Mouse (Mus musculus) left cerebral cortex, adult 2 months (tissue): ENCODE results near the gene Trp73. TPM values are rescaled to one million over a fixed set of nuclear protein-coding genes. Genes with fewer than 3 reads are reported as not detected.
A peak's percentile ranks its signal among the peaks of the same experiment; 100 is the strongest.

ENCODE experiments used
- DNase-seq, 2 experiments: peaks; one replicate each; pipeline ENCODE4 v3.0.0; 2021 to 2022; ENCODE audit warnings: low spot score in 2 of 2, mixed read lengths in 1 of 2; ENCODE audit errors: extremely low spot score in 1 of 2
- H3K27ac ChIP-seq: fragments of 200-600 bp; 2 replicates; pipeline ENCODE4 v1.8.1; 2022
- H3K4me3 ChIP-seq: fragments of 200-600 bp; 2 replicates; pipeline ENCODE4 v1.8.1; 2022
- CTCF ChIP-seq: fragments of 200-600 bp; IDR thresholded peaks from 2 replicates; pipeline ENCODE4 v1.8.1; 2022; ENCODE audit warnings: antibody characterized with exemption, mild to moderate bottlenecking, moderate library complexity
- intact Hi-C: fragments of 180-260 bp; cut with DNase I; formaldehyde crosslinking; loops from one replicate; pipeline ENCODE4 v1.15.1; 2025
- total RNA-seq, 2 experiments: library from RNA; stranded (reverse); gene quantifications; 2 replicates each; pipeline ENCODE4 v1.2.3; 2021

The Trp73 gene
- total RNA-seq, 2 experiments from 2014 or later: 0.41 to 1.1 TPM

DNA sequence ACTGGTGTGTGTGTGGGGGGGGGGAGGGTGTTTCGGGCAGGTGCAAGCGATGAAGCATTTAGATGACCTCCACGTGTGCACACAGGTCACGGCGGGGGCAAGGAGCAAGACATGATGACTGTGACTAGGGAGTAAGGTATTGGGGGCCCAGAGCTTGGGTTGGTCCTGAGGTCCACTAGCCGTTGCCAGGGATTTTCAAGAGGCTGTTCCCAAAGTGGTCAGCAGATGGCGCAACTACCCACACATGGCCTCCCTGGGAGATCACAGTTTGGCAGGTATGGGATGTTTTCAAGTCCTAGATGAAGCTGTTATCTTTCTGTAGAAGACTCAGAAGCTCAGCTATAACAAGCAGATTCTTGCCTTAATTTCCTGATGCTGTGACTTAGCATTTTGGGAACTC is 23.3 kb upstream of the Trp73 start:
- intact Hi-C loops: loop anchor here (1.0 to 10.0 kb wide), 3 partner anchors 44 to 664 kb away; no protein-coding TSS in a partner anchor
- Histone ChIP-seq H3K4me3 (no peak overlapping the region), H3K27ac (no peak overlapping the region)
- TF ChIP-seq CTCF: peak; percentile 82
- peak; percentile 64 to 78 for DNase-seq

DNA sequence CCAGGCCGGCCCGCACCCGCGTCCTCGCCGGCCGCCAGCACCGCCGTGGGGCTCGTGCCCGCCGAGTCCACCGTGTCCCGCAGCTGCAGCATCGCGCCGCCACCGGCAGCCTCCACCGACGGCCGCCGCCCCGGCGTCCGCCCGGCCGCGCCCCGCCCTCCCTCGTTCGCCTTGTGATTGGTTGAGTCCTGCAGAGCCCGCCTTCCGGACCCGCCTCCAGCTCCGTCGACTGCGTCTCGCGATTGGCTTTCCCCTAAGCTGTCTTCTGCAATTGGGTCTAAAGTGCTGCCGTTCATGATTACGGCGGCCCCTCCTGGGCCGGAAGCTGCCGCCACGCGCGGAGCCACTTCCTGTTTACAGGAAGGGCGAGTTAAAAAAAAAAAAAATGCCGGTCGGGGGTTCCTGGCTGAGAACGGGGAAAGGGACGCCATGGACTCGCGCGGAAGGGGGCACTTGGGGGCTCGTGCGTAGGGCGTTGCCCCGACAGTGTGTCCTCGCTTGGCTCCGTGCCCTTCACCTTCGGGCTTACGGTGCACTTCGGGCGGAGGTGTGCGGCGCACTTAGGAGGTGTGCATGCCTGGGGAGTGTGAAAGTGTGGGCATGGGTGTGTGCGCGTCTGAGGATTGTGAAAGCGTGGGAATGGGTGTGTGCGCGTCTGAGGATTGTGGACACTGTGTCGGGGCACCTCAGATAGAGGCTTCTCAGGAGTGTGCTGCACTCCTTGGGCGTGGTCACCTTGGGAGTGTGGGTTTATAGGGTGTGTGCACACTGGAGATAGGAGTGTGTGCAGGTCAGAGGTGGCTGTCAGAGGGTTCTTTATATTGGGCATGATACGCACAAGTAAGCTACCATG is 20.8 kb upstream of the Trp73 start, which contains the start of gene Tprgl:
Gene Tprgl, minus strand, starts transcription at position 129 of the 853 bp plus-strand sequence.
- intact Hi-C loops: loop anchor here (2.0 to 10.0 kb wide), 3 partner anchors 96 to 667 kb away; no protein-coding TSS in a partner anchor
- no peak for TF ChIP-seq CTCF
- DNase-seq: peak; percentile 97
- Histone ChIP-seq H3K27ac (peak within 1 kb of the TSS; percentile 94), H3K4me3 (peak within 1 kb of the TSS; percentile 98)

DNA sequence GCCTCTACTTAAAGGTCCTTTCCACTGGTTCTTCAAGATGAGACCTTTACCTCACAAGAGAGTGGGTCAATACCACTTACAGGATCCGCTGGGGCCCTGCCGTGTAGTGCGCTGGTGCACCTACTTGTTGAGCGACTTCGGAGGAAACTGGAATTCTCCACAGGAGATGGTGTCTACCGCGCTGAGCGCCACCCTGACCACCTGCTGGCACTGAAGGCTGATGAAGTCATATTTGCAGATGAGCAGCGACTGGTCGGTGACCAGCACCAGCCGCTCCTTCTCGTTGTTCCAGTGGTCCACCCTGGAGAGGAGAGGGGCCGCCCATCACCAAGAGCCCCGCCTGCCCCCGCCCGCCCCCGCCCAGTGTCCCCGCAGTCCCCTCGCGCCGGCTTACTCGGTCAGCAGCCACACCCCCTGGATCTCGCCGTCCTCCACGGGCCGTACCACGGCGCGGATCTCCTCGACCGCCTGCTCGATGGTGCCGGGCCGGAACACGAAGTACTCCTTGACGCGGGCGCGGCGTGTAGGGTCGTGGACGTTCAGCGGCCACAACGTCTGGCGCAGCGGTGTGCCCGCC is 20.0 kb upstream of the Trp73 start:
- TF ChIP-seq CTCF: no peak
- Histone ChIP-seq H3K4me3 (peak overlapping the region; percentile 98), H3K27ac (peak overlapping the region; percentile 87)
- DNase-seq: no peak
- intact Hi-C loops: loop anchor here (2.0 to 10.0 kb wide), 7 partner anchors 17 to 805 kb away; partner anchors contain the start of genes Hes5, Lrrc47, Pank4 and Smim1

DNA sequence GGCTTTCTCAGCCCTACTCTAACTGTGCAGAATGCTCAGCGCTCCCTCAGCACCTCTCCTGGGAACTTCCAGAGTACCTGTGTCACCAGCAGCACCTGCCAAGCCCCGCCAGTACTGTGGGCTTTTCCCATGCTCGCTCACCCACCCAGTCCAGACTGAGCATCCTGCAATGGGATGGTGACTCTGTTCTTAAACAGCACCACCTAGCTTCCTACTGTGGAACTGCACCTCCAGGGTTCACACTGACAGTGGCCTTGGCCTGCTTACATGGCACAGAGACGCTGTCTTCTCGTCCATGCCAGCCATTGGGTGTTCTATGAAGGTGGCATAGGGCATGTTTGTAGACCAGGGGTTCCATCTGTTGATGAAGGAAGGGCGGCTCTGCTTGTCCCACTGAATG is 19.0 kb upstream of the Trp73 start:
- Histone ChIP-seq H3K27ac (no peak overlapping the region; the same call in 1 of the 2 replicates), H3K4me3 (peak overlapping the region; percentile 98; the same call in 1 of the 2 replicates)
- TF ChIP-seq CTCF: peak; percentile 99
- intact Hi-C loops: loop anchor here (2.0 to 10.0 kb wide), 4 partner anchors 16 to 806 kb away; partner anchors contain the start of genes Hes5, Lrrc47, Pank4 and Smim1
- peak; percentile 78 to 79 for DNase-seq

- DNase-seq: no peak
- Histone ChIP-seq H3K27ac (peak overlapping the region; percentile 3; the same call in 1 of the 2 replicates), H3K4me3 (no peak overlapping the region)
- TF ChIP-seq CTCF: no peak
- intact Hi-C loops: loop anchor here (2.0 to 10.0 kb wide), 4 partner anchors 15 to 807 kb away; partner anchors contain the start of genes Hes5, Lrrc47, Pank4 and Smim1
These were observed 18.1 kb upstream of the Trp73 start for GRCm38 (mm10) chr4:154157970-154158662.

DNA sequence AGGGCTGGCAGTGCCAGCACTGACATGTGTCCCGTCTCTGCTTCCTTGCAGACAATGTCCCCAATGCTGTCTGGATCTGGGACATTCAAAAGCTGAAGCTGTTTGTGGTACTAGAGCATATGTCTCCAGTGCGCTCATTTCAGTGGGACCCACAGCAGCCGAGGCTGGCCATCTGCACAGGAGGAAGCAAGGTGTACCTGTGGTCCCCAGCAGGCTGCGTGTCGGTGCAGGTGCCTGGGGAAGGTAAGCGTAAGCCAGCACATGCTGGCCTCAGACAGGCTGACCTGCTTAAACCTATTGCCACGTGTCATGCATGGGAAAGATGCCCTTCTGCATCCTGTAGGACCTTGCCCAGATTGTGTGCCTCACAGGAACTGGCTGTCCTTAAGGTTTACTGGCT is 16.0 kb upstream of the Trp73 start:
- TF ChIP-seq CTCF: no peak
- intact Hi-C loops: loop anchor here (5.0 to 10.0 kb wide), 3 partner anchors 129 to 809 kb away; partner anchors contain the start of genes Hes5, Lrrc47, Pank4 and Smim1

DNA sequence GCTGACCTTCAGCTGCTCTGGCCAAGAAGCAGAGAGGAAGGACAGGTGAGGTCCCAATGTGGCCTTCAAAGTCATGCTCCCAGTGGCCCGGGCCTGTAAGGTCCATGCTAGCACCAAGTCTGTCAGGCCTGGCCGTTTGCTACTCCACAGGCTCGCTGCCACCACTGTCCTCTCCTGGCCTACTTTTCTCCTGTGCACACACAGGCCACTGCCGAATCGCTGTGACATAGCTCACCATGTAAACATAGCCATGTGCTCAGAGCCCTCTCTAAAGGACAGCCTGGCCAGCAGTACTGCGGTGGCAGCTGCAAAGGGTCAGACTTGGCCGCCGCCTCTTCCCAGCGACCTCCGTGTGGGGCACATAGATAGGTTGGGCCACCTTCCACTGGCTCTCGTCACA is 14.1 kb upstream of the Trp73 start:
- H3K4me3 ChIP-seq: no peak overlapping the region
- no peak overlapping the region for H3K27ac ChIP-seq
- no peak for DNase-seq
- TF ChIP-seq CTCF: no peak
- intact Hi-C loops: loop anchor here (10.0 kb wide), 1 partner anchor 811 kb away; the partner anchor contains the start of genes Hes5 and Pank4

More for the DNA sequence above, 16.0 kb upstream of the Trp73 start:
- DNase-seq: no peak
- H3K27ac ChIP-seq: no peak overlapping the region
- H3K4me3 ChIP-seq: no peak overlapping the region

DNA sequence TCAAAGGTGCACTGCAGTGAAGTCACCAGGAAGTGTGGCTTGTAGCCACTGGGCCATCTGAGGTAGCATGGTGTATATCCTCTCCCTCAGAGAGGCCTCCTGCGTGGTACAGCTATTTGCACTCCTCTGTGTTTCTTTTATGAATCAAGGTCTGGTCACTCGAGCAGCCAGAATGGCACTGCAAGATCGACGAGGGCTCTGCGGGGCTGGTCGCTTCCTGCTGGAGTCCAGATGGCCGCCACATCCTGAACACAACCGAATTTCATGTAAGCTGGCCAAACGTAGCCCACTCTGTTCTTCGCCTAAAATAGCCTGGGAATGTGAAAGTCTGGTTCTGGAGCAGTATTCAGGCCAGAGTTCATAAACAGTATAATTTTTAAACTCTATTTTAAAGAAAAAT is 6.3 kb upstream of the Trp73 start:
- DNase-seq: no peak
- Histone ChIP-seq H3K4me3 (no peak overlapping the region), H3K27ac (no peak overlapping the region)
- intact Hi-C loops: no loop called here
- TF ChIP-seq CTCF: no peak

- intact Hi-C loops: no loop called here
- H3K4me3 ChIP-seq: no peak overlapping the region
- DNase-seq: no peak
- no peak overlapping the region for H3K27ac ChIP-seq
- peak; percentile 7 for TF ChIP-seq CTCF
These were observed 4.7 kb upstream of the Trp73 start for GRCm38 (mm10) chr4:154144712-154145111.

DNA sequence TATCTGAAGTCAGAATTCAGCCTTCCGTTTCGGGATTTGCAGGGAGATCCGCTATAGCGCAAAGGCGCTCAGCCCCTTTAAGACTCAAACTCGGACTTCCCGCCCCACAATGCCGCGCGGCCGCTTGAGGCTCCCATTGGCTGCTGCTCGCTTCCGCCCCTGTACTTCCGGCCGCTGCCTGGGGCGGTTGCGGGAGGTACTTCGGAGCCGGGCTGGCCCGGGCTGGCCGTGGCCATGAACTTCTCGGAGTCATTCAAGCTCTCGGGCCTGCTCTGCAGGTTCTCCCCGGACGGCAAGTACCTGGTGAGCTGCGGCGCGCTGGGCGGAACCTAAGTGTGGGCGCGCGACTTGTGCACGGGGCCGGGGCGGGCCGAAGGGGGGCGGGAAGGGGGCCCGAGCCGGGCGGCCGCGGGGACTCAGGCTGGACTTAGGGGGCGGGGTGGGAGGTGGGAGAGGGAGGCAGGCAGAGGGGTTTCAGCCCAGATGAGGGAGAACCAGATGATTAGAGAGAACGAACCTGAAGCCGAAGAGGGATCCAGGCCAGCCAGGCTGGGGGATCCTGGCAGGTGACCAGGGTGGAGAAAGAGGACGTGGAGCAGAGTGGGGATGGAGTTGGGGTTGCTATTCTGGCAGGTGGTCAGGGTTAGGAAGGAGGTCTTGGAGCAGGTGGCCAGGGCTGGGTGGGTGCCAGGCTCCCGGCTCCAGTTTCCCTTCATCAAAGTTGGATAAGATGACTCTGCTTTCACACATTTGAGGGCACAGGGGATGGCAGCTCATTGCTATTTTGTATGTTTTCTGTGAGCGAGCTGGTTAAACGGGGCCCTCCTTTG is 2.4 kb upstream of the Trp73 start, which contains the start of gene Wrap73:
Gene Wrap73, plus strand, starts transcription at position 162 of the 830 bp plus-strand sequence.
- peak within 1 kb of the TSS; percentile 85 for H3K4me3 ChIP-seq
- H3K27ac ChIP-seq: peak within 1 kb of the TSS; percentile 91
- DNase-seq: peak; percentile 86 to 90
- peak; percentile 18; the same call in 1 of the 2 replicates for TF ChIP-seq CTCF
- intact Hi-C loops: loop anchor here (2.0 kb wide), 1 partner anchor 16 kb away; no protein-coding TSS in a partner anchor
